Mouse (Mus musculus): ENCODE data around the gene Klk1b24.
"Not testable (repeated sequence)": the region's sequence is repeated elsewhere in the genome, so short reads cannot be mapped to it uniquely, and the experiment has no call there.

DNA sequence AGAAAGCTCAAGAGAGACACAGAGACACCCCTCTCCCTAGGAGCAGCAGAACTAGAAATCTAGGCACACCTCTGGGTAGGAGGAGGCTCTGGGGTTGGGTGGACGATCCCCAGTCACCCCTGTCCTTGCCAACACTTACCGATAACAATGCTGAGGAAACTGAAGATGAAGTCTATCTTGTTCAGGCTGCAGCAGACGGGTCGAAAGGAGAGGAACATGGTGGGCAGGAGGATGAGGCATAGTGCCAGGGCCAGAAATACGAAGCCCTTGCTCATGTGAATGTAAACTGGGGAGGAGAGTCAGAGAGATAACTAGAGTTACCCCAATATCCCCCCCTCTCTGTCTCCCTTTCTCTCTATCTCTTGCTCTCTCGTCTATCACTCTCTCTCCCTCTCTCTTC, 34.3 kb downstream of the Klk1b24 start:
- TF ChIP-seq CTCF, EP300 (IDR thresholded peaks at IDR 0.05; ENCODE audit: low read depth): not testable (repeated sequence)

Measured in heart, postnatal 0 days (tissue).